Mouse (Mus musculus): ENCODE measurements around the gene Hsp90ab1.

DNA sequence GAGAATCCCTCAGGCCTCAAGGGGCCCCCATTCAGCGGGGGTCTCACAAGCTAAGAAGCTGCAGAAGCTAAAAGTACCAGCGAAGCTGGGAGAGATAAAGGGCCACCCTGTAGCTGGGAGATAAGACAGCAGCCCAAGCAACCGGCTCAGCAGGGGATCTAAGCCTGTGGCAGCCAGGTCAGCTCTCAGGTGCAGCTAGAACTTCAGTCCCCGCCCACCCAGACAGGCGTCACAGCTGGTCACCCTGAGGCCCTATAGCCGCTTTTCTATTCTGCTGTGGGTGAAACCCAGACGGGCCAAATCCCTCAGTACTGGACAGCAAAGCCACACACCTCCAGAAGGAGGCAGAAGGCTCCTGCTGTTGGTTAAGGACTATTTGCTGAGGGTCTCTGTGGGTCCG is 20.4 kb upstream of the Hsp90ab1 start:
- TF ChIP-seq CTCF (IDR thresholded peaks at IDR 0.05; ENCODE audit: extremely low read depth, insufficient read depth, insufficient read length, insufficient replicate concordance) (no peak), POLR2A (IDR thresholded peaks at IDR 0.05; ENCODE audit: low read depth, low read length) (no peak)

Measured in spleen, adult 2 months (tissue).